Mouse (Mus musculus): ENCODE measurements around the gene Tent4a. TPM values are rescaled to one million over a fixed set of nuclear protein-coding genes. Genes with fewer than 3 reads are reported as not detected.

Gene Tent4a
- polyA plus RNA-seq, 1 experiment from 2014 or later, result 5.8 TPM

- Histone ChIP-seq H3K27ac (no peak overlapping the region), H3K36me3 (no peaks in the 10 kb centered on the region), H3K4me1 (replicated peaks) (no peaks in the 10 kb centered on the region), H3K9me3 (no peaks in the 10 kb centered on the region), H3K27me3 (no peaks in the 10 kb centered on the region), H3K9ac (replicated peaks) (no peak overlapping the region), H3K4me2 (replicated peaks) (no peak overlapping the region), H3K4me3 (replicated peaks) (no peak overlapping the region)
- 79% methylated on average over 11 of the region's 11 CpGs for WGBS
- ATAC-seq, result no peak
Observed at GRCm38 (mm10) chr13:69456641-69457040, 77.8 kb downstream of the Tent4a start.

GRCm38 (mm10) chr13:69455476-69456175, 78.8 kb downstream of the Tent4a start:
- H3K4me2 ChIP-seq (replicated peaks), result no peak overlapping the region
- ATAC-seq, result no peak
- no peaks in the 10 kb centered on the region for H3K27me3 ChIP-seq
- H3K9me3 ChIP-seq, result no peaks in the 10 kb centered on the region
- 81% methylated on average over 14 of the region's 14 CpGs for WGBS
- no peak overlapping the region for H3K27ac ChIP-seq
- no peaks in the 10 kb centered on the region for H3K36me3 ChIP-seq
- no peaks in the 10 kb centered on the region for H3K4me1 ChIP-seq (replicated peaks)
- no peak overlapping the region for H3K9ac ChIP-seq (replicated peaks)
- no peak overlapping the region for H3K4me3 ChIP-seq (replicated peaks)

Other genes starting within 250 kb of the Tent4a start
- 74.1 and 76.7 TPM in 2 replicates for gene Nsun2, start 871 bp downstream of the Tent4a start, polyA plus RNA-seq (2015; fragmentation: Nextera tagmentation; extraction: Ambion mirVana)
- 23.3 and 27.0 TPM in 2 replicates for gene Srd5a1, start 76.8 kb upstream of the Tent4a start, polyA plus RNA-seq (2015; fragmentation: Nextera tagmentation; extraction: Ambion mirVana)
- gene Ube2ql1, start 205.3 kb upstream of the Tent4a start, polyA plus RNA-seq (2015; fragmentation: Nextera tagmentation; extraction: Ambion mirVana), result 16.2 and 17.0 TPM in 2 replicates

Data from midbrain, embryonic 13.5 days (tissue).